In genomic region chr9:93232562-93232961, GRCm38 (mm10) we compare ENCODE assay signal across 22 mouse cellular contexts.
DNase-seq lines count a peak whose midpoint lies in the region; ATAC-seq and TF ChIP-seq lines count a peak whose summit lies in the region.
"Had no signal": no experiment of that assay in that cellular context is flagged by ENCODE, and none has a peak within 500 bp of the region (broad histone marks: within the 10 kb centered on the region; RNA-seq: fewer than 3 reads in every experiment).

No protein-coding gene starts in this region.

- H3K4me1 ChIP-seq in lung, postnatal 0 days (ENCODE audit: insufficient read depth, low read depth, low read length) = no peaks in the 10 kb centered on the region
- H3K4me1 ChIP-seq in lung, adult 2 months (ENCODE audit: control insufficient read depth, insufficient read depth, low read length) = no peaks in the 10 kb centered on the region

- H3K36me3 ChIP-seq in lung, postnatal 0 days (ENCODE audit: insufficient read depth, low read length) = no peaks in the 10 kb centered on the region
- H3K36me3 ChIP-seq: G1E had no signal

- no peak overlapping the region for H3K9ac ChIP-seq in lung, postnatal 0 days (replicated peaks; ENCODE audit: low read depth)

- H3K9me3 ChIP-seq in lung, postnatal 0 days (ENCODE audit: low read length) = no peaks in the 10 kb centered on the region
- H3K9me3 ChIP-seq: G1E had no signal

- no peak overlapping the region for H3K27ac ChIP-seq in lung, postnatal 0 days (ENCODE audit: low read length)

- H3K4me3 ChIP-seq in lung, postnatal 0 days (ENCODE audit: low read depth, low read length) = no peak overlapping the region
- no peak overlapping the region for H3K4me3 ChIP-seq in lung, adult 2 months (replicated peaks; ENCODE audit: extremely low read depth, low read depth, low read length)

- ATAC-seq in lung, postnatal 0 days = peak; percentile 78
- ATAC-seq: activated CD4-positive, CD25-positive, alpha-beta regulatory T cell, adult 4 months; CD4-positive, CD25-positive, alpha-beta regulatory T cell, adult 4 months; Patski had no signal

- H3K4me2 ChIP-seq in lung, postnatal 0 days (replicated peaks; ENCODE audit: low read depth, low read length) = no peak overlapping the region

- H3K27me3 ChIP-seq in lung, postnatal 0 days (replicated peaks; ENCODE audit: insufficient read depth, low read length) = no peaks in the 10 kb centered on the region
- H3K27me3 ChIP-seq: CH12.LX, Patski had no signal

- TF ChIP-seq CTCF in lung, postnatal 0 days (IDR thresholded peaks at IDR 0.05) = no peak
- no peak for TF ChIP-seq CTCF in lung, adult 2 months (IDR thresholded peaks at IDR 0.05; ENCODE audit: insufficient read depth, low read length)

- DNase-seq in lung, postnatal 0 days (ENCODE audit: low spot score) = peak; percentile 52
- no peak for DNase-seq in lung, adult 2 months
- DNase-seq in lung, postnatal 25 days (ENCODE audit: low spot score) = peak; percentile 12
- no peak for DNase-seq in lung, postnatal 10 days
- peak; percentile 9 for DNase-seq in lung, postnatal 36 days
- DNase-seq in lung, postnatal 4 days = no peak
- peak; percentile 13 for DNase-seq in gonadal fat pad, adult 2 months (ENCODE audit: low read depth)
- no peak for DNase-seq in cerebellum, postnatal 25 days
- DNase-seq: adrenal gland, adult 2 months; adrenal gland, adult 8-10 months; adrenal gland, postnatal 10 days; adrenal gland, postnatal 14 days; adrenal gland, postnatal 25 days; adrenal gland, postnatal 36 days; B cell, adult 2 months; cerebellum, adult 11 months; cerebellum, adult 11-12 months had no signal

- peak; percentile 70 for TF ChIP-seq EP300 in lung, postnatal 0 days (IDR thresholded peaks at IDR 0.05)

- TF ChIP-seq POLR2A in lung, adult 2 months (IDR thresholded peaks at IDR 0.05; ENCODE audit: borderline replicate concordance, extremely low read depth, low read depth, low read length) = no peak

Comparison
In these comparisons a context has a peak if more than half of its experiments do, and no peak if none do; other contexts are left out.
1. DNase-seq: peak in lung, postnatal 0 days (single experiment), lung, postnatal 25 days (single experiment), lung, postnatal 36 days (single experiment) and gonadal fat pad, adult 2 months (single experiment); none in lung, adult 2 months (single experiment), lung, postnatal 10 days (single experiment), lung, postnatal 4 days (0 of 2) and cerebellum, postnatal 25 days (0 of 2).